Mouse (Mus musculus) G1E (cell line): ENCODE measurements around the gene Ncbp1. TPM values are rescaled to one million over a fixed set of nuclear protein-coding genes. Genes with fewer than 3 reads are reported as not detected.

Experiments
- ATAC-seq: 2 replicates; pipeline ENCODE4 v1.8.0; 2016; ENCODE audit warnings: mild to moderate bottlenecking; ENCODE audit not compliant: insufficient number of reproducible peaks, poor library complexity, low FRiP score, severe bottlenecking; ENCODE audit errors: extremely low read depth
- DNase-seq: peaks from one replicate; pipeline ENCODE4 v3.0.0; 2012; ENCODE audit warnings: low spot score
- H3K27me3 ChIP-seq: 2 replicates; pipeline ENCODE4 v1.6.1; 2012; ENCODE audit warnings: mild to moderate bottlenecking, low read length, inconsistent platforms; ENCODE audit not compliant: insufficient read depth
- H3K36me3 ChIP-seq: replicated peaks from 2 replicates; pipeline ENCODE3; 2012; ENCODE audit warnings: mild to moderate bottlenecking, inconsistent platforms
- H3K4me1 ChIP-seq: 2 replicates; pipeline ENCODE4 v1.6.1; 2012; ENCODE audit warnings: low read depth, low read length, inconsistent platforms, mixed read lengths; ENCODE audit not compliant: insufficient read depth
- H3K4me3 ChIP-seq: 2 replicates; pipeline ENCODE4 v1.5.1; 2012; ENCODE audit warnings: low read depth, mild to moderate bottlenecking, inconsistent platforms, low read length, moderate library complexity, mixed read lengths
- H3K9me3 ChIP-seq: replicated peaks from 2 replicates; pipeline ENCODE4 v1.6.1; 2012; ENCODE audit warnings: inconsistent platforms
- CTCF ChIP-seq: IDR thresholded peaks from 2 replicates; pipeline ENCODE4 v1.5.1; 2012; ENCODE audit warnings: low read depth, low read length, inconsistent platforms, mixed read lengths
- GATA1 ChIP-seq: IDR thresholded peaks from 2 replicates; pipeline ENCODE4 v1.6.1; 2012; ENCODE audit warnings: borderline replicate concordance, low read length, inconsistent platforms, mixed read lengths
- GATA2 ChIP-seq: IDR thresholded peaks from 2 replicates; pipeline ENCODE4 v1.6.1; 2012; ENCODE audit warnings: low read depth, low read length, inconsistent platforms, borderline replicate concordance
- POLR2AphosphoS5 ChIP-seq: IDR thresholded peaks from 2 replicates; pipeline ENCODE4 v1.6.1; 2012; ENCODE audit warnings: low read depth, low read length, inconsistent platforms; ENCODE audit not compliant: insufficient replicate concordance
- TAL1 ChIP-seq: conservative IDR thresholded peaks from 2 replicates; pipeline ENCODE4 v1.6.1; 2012; ENCODE audit warnings: low read depth, low read length, inconsistent platforms, mixed read lengths
- polyA plus RNA-seq: library from polyadenylated mRNA; stranded (reverse); fragments of >175 nt; gene quantifications from 2 replicates; pipeline ENCODE4 v1.2.3, GENCODE M21; 2012
- total RNA-seq, 2 experiments: library from RNA; stranded (forward) in 1 of 2; stranded (reverse) in 1 of 2; fragments of 200-1000 nt in 1 of 2; fragments of >200 nt in 1 of 2; fragmentation: Nextera tagmentation in 1 of 2; gene quantifications; 2 replicates each; pipeline ENCODE4 v1.2.3; 2014 to 2017

The Ncbp1 gene
- total and polyA plus RNA-seq, 3 experiments: 17.6 to 119 (median 109) TPM

DNA sequence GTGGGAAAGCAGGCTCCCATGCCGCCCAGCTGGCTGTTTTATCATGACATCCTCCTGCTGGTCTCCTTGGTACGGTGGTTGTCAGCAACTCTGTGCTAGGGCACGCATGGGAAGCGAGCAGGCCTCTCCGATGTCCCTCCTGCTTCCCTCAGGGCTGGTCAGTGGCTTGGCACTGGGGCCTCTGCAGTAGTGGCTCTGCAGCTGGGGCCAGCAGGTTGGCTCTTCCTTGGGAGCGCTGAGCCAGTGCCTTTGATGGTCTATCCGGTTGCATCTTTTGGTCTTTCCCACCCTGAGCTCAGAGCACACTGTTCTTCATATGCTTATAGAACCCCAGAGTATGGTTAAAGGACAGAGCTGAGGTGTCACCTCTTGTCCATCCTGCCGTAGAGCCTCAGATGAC lies 28.3 kb upstream of the Ncbp1 start:
- H3K9me3 ChIP-seq: no peaks in the 10 kb centered on the region
- no peak overlapping the region for H3K4me3 ChIP-seq
- H3K27me3 ChIP-seq: peaks cover 2% of the 10 kb centered on the region; the same call in 1 of the 2 replicates
- ATAC-seq: no peak
- no peak for DNase-seq
- H3K36me3 ChIP-seq: peaks cover 23% of the 10 kb centered on the region
- TF ChIP-seq POLR2AphosphoS5: no peak
- no peak for TF ChIP-seq GATA1
- TF ChIP-seq GATA2: no peak
- no peak for TF ChIP-seq CTCF
- no peak for TF ChIP-seq TAL1
- H3K4me1 ChIP-seq: no peaks in the 10 kb centered on the region

DNA sequence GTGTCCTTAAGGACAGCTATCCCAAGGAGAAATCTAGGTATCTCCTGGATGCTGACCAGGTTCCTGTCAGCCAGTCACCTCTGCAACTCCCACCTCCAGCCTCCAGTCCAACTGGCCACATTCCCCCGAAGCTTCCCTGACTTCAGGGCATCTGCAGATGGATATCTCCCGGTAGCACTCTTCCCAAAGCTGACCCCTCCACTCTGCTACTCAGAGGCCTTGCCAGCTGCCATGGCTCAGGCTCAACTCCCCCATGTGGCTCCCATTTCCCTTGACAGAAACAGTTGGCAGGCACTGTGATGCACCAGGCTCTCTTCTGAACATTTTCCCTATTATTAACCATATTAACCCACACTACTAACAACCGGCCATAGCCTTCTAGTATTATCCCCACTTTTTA lies 27.1 kb upstream of the Ncbp1 start:
- no peak for ATAC-seq
- peaks cover 2% of the 10 kb centered on the region; the same call in 1 of the 2 replicates for H3K27me3 ChIP-seq
- H3K4me3 ChIP-seq: no peak overlapping the region
- H3K36me3 ChIP-seq: peaks cover 36% of the 10 kb centered on the region
- H3K9me3 ChIP-seq: no peaks in the 10 kb centered on the region
- no peak for TF ChIP-seq POLR2AphosphoS5
- TF ChIP-seq GATA1: no peak
- TF ChIP-seq CTCF: no peak
- TF ChIP-seq TAL1: no peak
- DNase-seq: no peak
- H3K4me1 ChIP-seq: no peaks in the 10 kb centered on the region

DNA sequence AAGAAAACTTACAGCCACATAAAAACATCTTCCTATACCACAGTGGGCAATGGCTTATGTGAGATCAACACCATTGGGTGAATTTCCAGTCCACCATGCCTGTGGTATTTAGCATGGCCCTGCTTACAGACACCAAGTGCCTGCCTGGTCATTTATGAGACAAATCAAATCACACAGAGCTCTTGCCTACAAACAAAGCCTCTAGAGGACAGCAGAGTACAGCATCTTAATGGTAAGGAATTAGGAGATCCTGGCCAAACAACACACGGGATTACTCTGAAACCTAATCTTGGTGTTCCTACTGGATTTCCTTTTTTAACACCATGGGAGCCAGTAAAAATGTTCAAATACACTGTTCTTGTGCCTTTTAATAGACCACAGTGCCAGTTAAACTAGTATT lies 23.1 kb upstream of the Ncbp1 start:
- no peaks in the 10 kb centered on the region for H3K27me3 ChIP-seq
- no peaks in the 10 kb centered on the region for H3K9me3 ChIP-seq
- DNase-seq (no peak), ATAC-seq (no peak)
- H3K4me1 ChIP-seq: no peaks in the 10 kb centered on the region
- no peak for TF ChIP-seq POLR2AphosphoS5
- no peak for TF ChIP-seq TAL1
- TF ChIP-seq GATA2: no peak
- peaks cover 73% of the 10 kb centered on the region for H3K36me3 ChIP-seq
- H3K4me3 ChIP-seq: no peak overlapping the region

DNA sequence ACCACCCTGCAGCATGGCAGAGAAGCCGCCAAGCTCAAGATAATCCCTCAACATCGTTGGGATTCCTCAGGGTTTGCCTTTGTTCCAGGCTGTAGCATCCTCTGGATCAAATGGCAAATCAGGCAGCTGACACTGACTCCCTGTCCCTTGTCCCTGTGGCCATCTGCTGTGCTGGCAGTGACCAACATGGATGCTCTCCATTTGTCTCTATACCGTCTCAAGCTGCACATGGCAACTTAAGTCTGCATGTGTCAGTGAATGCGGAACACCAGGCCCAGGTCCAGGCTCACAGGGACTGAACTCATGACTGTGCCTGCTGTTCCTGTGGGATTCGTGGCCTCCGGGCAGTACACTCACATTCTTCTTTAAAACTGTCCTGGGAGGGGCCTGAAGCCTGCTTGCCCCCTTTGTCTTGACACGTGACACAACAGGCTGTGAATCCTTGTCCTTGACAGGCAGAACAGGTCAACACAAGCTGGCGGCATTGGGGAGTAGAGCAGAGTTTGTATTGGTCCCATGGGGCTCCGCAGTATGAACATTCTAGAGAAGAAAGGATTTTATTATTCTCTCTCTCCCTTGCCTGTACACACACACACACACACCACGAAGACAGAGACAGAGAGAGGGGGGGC lies 21.8 kb upstream of the Ncbp1 start:
- TF ChIP-seq GATA1 (no peak), CTCF (no peak), POLR2AphosphoS5 (no peak), TAL1 (no peak), GATA2 (no peak)
- Histone ChIP-seq H3K27me3 (no peaks in the 10 kb centered on the region), H3K4me1 (no peaks in the 10 kb centered on the region), H3K9me3 (no peaks in the 10 kb centered on the region), H3K36me3 (peaks cover 86% of the 10 kb centered on the region), H3K4me3 (no peak overlapping the region)
- DNase-seq: no peak
- no peak for ATAC-seq

DNA sequence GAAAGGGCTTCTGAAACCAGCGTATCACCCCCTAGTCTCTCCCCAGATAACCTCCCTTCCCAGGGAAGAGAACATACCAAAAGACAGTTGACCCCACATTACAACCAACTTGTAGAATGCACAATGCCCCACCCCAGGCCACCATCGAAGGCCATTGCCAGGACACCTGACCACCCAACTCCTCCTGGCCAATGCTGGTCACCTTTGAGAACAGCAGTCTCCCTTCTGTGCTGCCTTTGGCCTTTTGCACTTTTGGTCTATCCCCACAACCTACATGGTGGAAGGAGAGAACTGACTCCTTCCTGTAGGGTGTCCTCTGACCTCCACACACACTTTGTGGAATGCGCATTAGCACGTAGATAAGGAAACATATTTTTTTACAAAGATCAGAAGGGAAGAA lies 20.9 kb upstream of the Ncbp1 start:
- TF ChIP-seq CTCF (no peak), GATA2 (no peak), TAL1 (no peak), POLR2AphosphoS5 (no peak), GATA1 (no peak)

DNA sequence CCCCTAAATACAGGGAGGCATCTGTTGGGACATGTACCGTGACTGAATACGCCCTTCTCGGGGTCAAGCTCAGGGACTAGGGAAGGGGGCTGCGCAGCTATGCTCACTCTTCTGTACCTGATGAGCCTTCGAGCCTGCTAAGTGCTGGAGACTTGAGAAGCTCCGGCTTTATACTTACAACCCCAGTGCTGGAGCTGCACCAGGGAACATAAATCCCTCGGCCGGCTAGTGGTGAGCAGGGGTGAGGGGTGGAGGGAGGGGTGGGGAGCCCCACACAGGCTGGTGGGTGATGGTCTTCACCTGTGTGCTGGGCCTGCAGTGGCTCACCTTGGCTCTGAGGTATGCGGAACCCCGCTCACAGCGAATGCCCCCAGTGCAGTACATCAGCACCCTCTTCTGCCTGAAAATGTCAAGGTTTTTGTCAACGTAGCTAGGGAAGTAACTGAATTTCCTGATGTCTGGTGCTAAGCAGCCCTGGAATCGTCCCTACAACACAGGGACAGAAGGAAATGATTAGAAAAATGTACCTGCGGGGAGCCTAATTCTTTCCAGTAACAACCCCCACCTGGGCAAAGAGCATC lies 18.8 kb upstream of the Ncbp1 start:
- Histone ChIP-seq H3K36me3 (peaks cover 97% of the 10 kb centered on the region), H3K9me3 (no peaks in the 10 kb centered on the region), H3K4me1 (no peaks in the 10 kb centered on the region), H3K27me3 (no peaks in the 10 kb centered on the region), H3K4me3 (no peak overlapping the region)
- ATAC-seq (no peak), DNase-seq (no peak)
- TF ChIP-seq CTCF (no peak), GATA2 (no peak), TAL1 (no peak), GATA1 (no peak), POLR2AphosphoS5 (no peak)

More for the DNA sequence above, 20.9 kb upstream of the Ncbp1 start:
- peaks cover 95% of the 10 kb centered on the region for H3K36me3 ChIP-seq
- no peak overlapping the region for H3K4me3 ChIP-seq
- no peaks in the 10 kb centered on the region for H3K9me3 ChIP-seq
- DNase-seq (no peak), ATAC-seq (no peak)
- H3K27me3 ChIP-seq: no peaks in the 10 kb centered on the region
- no peaks in the 10 kb centered on the region for H3K4me1 ChIP-seq

DNA sequence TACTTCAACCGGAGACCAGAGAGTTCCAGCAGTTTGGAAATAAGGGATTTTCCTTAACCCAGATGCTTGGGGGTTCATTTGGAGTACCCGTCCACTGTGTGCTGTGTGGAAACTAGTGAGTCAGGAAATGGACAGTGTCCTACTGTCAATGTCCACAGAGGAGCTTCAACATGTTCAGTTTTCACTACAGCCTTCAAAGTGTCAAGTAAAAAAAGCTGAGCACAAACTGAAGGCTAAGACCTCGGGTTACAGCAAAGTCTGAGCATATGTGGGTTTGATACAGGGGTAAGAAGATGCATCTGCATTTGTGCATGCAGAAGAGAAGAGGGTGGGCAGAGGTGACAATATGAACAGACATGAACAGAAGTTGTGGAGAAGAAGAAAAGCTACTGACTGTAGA lies 17.6 kb upstream of the Ncbp1 start:
- Histone ChIP-seq H3K9me3 (no peaks in the 10 kb centered on the region), H3K36me3 (peaks cover 98% of the 10 kb centered on the region), H3K27me3 (no peaks in the 10 kb centered on the region), H3K4me3 (no peak overlapping the region), H3K4me1 (no peaks in the 10 kb centered on the region)
- no peak for DNase-seq
- no peak for ATAC-seq
- TF ChIP-seq GATA2: no peak
- TF ChIP-seq TAL1: no peak
- no peak for TF ChIP-seq POLR2AphosphoS5
- no peak for TF ChIP-seq GATA1
- no peak for TF ChIP-seq CTCF
